Mouse (Mus musculus) olfactory bulb, adult 2 months (tissue): ENCODE data around the gene Slc25a11.

Experiments
- CTCF ChIP-seq: fragments of 200-500 bp; IDR thresholded peaks from 2 replicates; pipeline ENCODE4 v1.5.1; 2012; ENCODE audit warnings: low read depth, mild to moderate bottlenecking, low read length, moderate library complexity; ENCODE audit not compliant: insufficient read depth
- POLR2A ChIP-seq: fragments of 200-500 bp; IDR thresholded peaks from 2 replicates; pipeline ENCODE4 v1.6.1; 2012; ENCODE audit warnings: mild to moderate bottlenecking, low read depth, low read length, moderate library complexity; ENCODE audit not compliant: insufficient read depth

DNA sequence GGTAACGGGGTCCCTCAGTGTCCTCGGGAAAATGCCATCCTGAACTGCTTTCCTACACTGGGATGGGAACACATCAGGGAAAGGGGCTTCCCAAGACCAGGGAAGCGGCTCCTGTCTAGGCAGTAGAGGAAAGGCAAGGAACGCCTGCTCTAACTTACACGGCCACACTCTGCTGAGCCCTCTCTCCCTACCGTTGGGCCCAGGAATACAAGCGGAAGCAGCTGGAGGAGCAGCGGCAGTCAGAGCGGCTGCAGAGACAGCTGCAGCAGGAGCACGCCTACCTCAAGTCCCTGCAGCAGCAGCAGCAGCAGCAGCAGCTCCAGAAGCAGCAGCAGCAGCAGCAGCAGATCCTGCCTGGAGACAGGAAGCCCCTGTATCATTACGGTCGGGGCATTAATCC, 40.6 kb downstream of the Slc25a11 start:
- TF ChIP-seq CTCF (no peak), POLR2A (no peak)
